Mouse (Mus musculus) ES-E14 (cell line): ENCODE measurements around the gene Fam214a.

Experiments used
- CHD2 ChIP-seq: IDR thresholded peaks from 2 replicates; pipeline ENCODE4 v1.6.1; 2014; ENCODE audit warnings: mild to moderate bottlenecking, low read depth, low read length, inconsistent platforms
- MAFK ChIP-seq: IDR thresholded peaks from 2 replicates; pipeline ENCODE4 v1.6.1; 2014; ENCODE audit warnings: mild to moderate bottlenecking, low read depth, low read length, inconsistent platforms; ENCODE audit not compliant: insufficient read depth

GRCm38 (mm10) chr9:74925220-74925769, 27.4 kb upstream of the Fam214a start:
- TF ChIP-seq CHD2 (no peak), MAFK (no peak)
